Mouse (Mus musculus): ENCODE data around the gene Il17rb.

DNA sequence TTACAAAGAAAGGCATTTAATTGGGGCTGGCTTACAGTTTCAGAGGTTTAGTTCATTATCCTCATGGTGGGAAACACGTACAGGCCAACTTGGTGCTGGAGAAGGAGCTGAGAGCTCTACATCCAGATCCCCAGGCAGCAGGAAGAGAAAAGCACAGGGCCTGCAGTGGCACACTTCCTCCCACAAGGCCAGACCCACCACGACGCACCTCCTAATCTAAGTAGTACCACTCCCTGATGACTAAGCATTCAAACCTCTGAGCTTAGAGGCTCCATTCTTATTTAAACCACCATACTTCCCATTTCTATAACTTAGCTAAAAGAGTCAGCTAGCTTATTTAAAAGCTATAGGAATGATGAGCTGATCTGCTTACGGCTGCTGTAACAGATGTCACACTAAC is 57.9 kb downstream of the Il17rb start:
- TF ChIP-seq POLR2A (IDR thresholded peaks at IDR 0.05; ENCODE audit: low read depth, low read length) (no peak), CTCF (IDR thresholded peaks at IDR 0.05; ENCODE audit: extremely low read depth, insufficient read depth, insufficient read length, insufficient replicate concordance) (no peak)
